Mouse (Mus musculus) left cerebral cortex, postnatal 25 days (tissue): ENCODE data around the gene Tifab. TPM values are rescaled to one million over a fixed set of nuclear protein-coding genes. Genes with fewer than 3 reads are reported as not detected.
"Not testable (repeated sequence)": the region's sequence is repeated elsewhere in the genome, so short reads cannot be mapped to it uniquely, and the experiment has no call there.

Source experiments
- DNase-seq, 2 experiments: peaks; one replicate each; pipeline ENCODE4 v3.0.0; 2022; ENCODE audit warnings: low spot score in 2 of 2, mixed read lengths in 1 of 2
- intact Hi-C: fragments of 180-260 bp; cut with DNase I; formaldehyde crosslinking; loops from one replicate; pipeline ENCODE4 v1.15.1; 2025
- total RNA-seq, 2 experiments: library from RNA; stranded (reverse); gene quantifications; 2 replicates each; pipeline ENCODE4 v1.2.3; 2021

Tifab gene
- total RNA-seq, result 1 to 10 TPM; 1.5 to 2.3 TPM

- intact Hi-C loops, result no loop called here
- no peak for DNase-seq
These were observed at the start of gene Tifab for GRCm38 (mm10) chr13:56178416-56179035. TSS of gene Tifab (minus strand) at chr13:56178885.

- intact Hi-C loops, result no loop called here
- peak; percentile 33 to 62 for DNase-seq
These were observed 47.7 kb upstream of the Tifab start for GRCm38 (mm10) chr13:56226175-56226954.

DNA sequence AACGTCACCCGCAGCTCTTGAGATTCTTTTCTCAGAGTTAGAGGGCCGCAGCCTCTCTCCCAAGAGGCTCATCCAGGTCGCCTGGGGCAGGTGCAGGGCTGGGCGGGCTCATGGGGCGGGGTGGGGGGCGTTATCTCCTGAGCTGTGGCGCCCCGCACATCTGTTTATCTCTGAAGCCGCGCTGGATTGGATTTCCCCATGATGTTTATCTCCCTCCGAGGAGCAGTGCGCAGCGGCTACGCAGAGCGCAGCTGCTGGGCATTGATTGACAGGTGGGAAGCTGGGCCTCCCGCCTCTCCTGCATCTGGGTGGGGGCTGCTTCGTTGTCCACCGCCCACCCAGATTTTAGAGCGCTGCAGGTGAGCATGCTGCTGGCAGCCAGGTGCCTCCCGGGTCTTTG lies 44.9 kb upstream of the Tifab start:
- intact Hi-C loops, result no loop called here
- DNase-seq, result no peak

- intact Hi-C loops, result no loop called here
- DNase-seq, result no peak
These were observed 44.2 kb upstream of the Tifab start for GRCm38 (mm10) chr13:56222849-56223246.

DNA sequence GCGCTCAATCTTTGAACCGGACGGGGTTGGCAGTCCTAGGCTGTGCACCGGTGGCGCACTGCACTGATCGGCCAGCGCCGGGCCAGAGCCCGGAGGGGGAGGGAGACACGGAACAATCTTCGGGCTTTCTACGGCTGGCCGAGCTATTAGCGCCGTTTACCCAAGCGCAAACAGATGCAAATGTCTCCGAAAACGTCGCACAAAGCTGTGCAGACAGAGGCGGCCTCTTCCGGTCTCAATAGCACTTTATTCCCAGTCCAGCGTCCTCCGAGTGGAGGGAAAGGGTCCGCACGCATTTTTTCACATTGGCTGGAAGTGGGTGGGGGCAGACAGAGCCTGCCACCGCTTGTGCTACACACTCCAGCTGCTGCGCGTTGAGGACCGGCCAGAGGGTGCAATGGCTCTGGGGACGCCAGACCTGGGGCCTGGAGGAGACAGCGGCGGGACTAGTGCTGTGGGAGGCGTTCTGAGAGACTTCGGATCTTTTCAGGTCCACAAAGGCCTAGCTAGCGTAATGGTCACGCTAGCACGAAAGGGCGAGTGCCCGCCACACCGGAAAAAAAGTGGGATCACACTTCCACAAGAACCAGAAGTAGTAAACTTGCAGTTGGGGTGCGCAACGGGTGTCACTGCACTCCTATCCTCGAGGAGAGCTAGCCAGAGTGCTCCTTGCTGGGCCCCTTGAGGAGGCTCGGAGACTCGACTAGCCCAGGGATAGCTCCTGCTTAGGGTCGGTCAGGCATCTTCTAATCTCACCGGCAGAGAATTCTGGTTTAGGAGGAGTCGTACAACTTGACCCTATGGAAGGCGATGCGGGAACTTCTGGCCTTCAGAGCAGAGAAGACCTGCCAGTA lies 43.5 kb upstream of the Tifab start:
- intact Hi-C loops, result no loop called here
- DNase-seq, result peak; percentile 30 to 44

- intact Hi-C loops, result no loop called here
- DNase-seq, result peak; percentile 17 to 32
These were observed 42.6 kb upstream of the Tifab start for GRCm38 (mm10) chr13:56221129-56221910.

DNA sequence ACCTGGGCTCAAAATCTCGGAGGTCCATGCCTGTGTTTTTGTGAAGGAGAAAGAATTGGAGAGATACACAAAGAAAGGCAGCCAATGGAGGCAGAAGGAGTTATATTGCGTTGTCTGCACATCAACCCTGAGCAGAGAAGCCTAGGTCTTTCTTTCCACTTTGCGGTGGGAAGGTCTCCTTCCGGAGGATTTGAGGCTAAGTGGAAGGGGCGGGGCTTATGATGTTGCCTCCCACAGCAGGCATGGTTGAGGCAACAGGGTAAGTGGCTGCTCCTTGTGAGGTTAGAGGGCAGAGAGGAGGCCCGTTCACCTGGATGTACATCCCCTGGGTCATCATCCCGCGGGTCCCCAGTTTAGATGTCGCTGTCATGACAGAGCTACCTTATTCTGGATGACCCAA lies 40.6 kb upstream of the Tifab start:
- DNase-seq, result no peak

DNA sequence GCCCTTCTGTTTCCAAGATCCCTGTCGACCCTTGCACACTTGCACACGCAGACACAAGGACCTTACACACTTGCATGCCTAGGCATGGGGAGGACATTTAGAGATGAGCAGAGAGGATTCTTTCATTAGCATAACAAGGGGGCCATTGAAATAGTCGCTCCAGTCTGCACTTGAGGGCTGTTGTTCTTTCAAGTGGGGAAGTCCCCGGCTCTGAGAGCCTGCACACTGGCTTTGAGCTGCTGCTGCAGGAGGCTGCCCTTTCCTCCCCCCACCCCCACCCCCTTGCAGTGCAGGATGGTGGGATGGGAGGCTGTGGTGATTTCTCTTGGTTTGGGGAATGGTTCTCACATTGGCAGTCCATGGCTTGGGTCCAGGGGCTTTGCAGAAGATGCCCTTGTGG lies 37.4 kb upstream of the Tifab start:
- no peak for DNase-seq
- intact Hi-C loops, result no loop called here

More for the DNA sequence above, 40.6 kb upstream of the Tifab start:
- intact Hi-C loops, result no loop called here

- no peak for DNase-seq
- intact Hi-C loops, result no loop called here
These were observed 35.9 kb upstream of the Tifab start for GRCm38 (mm10) chr13:56214633-56215032.

GRCm38 (mm10) chr13:56209067-56209411 lies 30.4 kb upstream of the Tifab start:
- intact Hi-C loops, result no loop called here
- no peak for DNase-seq

DNA sequence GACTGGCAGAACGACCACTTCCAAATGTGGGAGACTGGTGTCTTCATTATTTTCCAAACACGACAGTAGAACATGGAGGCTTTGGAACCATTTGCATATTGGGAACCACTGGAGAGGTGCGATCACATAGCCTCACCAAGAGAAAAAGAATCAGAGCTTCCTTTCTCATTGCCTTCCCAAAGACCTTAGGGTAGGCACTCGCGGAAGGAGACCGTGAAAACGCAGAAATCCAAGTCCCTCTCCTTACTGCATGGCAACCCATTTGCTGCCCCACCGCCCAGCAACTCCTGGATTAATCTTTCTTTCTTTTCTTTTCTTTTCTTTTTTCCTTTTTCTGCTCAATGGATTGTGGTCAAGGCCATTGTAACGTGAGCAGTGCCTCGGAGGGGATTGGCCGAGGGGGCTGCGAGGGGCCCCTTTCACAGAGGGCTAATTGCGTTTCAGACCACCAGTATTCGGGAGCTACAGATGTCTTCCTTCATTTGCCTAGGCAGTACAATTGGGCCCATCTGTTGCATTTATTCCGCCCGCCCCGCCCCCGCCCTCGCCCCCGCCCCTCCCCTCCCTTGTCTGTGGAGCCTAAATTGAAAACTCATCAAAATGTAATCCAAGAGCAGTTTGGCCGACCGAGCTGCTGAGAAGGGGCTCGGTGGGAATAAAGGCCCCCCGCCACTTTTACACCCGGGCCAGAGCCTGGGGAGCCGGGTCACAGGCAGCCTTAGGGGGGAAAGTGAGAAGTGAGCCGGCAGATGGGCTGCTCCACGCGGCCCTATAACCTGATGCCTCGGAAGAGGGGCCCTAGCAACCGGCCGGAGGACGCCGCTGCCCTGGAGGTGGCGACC lies 29.8 kb upstream of the Tifab start:
- intact Hi-C loops, result no loop called here
- no peak for DNase-seq

- intact Hi-C loops, result no loop called here
- DNase-seq, result no peak
These were observed 20.8 kb upstream of the Tifab start for GRCm38 (mm10) chr13:56199506-56199905.

DNA sequence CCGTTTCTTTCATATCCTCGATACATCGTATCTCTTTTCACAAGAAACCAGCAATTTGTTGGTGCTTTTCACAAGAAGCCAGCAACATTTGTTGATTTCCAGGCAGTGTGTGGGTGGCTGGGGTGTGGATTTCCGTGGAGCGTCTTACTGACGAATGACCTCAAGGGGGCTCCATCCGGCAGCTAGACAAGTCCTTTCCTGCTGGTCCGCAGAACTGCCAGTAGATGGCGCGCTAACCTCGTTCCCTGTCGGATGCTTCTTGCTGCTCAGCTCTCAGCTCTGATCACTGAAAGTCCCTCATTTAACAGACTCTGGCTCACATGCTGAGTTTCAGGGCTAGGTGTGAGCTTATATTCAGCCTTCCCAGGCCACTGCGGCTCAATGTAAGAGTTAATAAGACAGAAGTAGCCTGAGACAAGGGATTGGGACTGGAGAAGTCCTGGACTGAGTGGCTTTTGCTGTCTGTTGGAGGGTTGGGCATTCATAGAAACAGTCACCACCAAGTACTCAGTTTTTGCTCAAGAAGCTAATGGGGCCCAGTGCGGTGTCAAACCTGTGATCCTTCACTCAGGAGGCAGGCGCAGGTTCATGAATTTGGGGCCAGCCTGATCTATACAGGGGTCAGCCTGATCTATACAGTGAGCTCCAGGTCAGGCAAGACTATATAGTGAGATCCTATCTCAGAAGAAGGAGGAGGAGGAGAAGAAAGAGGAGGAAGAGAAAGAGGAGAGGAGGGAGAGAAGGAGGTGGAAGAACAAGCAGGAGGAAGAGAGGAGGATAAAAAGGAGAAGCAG lies 19.0 kb upstream of the Tifab start:
- intact Hi-C loops, result loop anchor here (1.0 to 2.0 kb wide), 2 partner anchors 69 to 225 kb away; no protein-coding TSS in a partner anchor
- peak; percentile 87 to 94 for DNase-seq

GRCm38 (mm10) chr13:56197031-56197430 lies 18.3 kb upstream of the Tifab start:
- peak in 1 of 2 experiments; percentile 29 for DNase-seq
- intact Hi-C loops, result loop anchor here (1.0 to 2.0 kb wide), 2 partner anchors 69 to 226 kb away; no protein-coding TSS in a partner anchor

- DNase-seq, result not testable (repeated sequence)
- intact Hi-C loops, result loop anchor here (2.0 kb wide), 1 partner anchor 227 kb away; no protein-coding TSS in a partner anchor
These were observed 17.1 kb upstream of the Tifab start for GRCm38 (mm10) chr13:56195824-56196223.

DNA sequence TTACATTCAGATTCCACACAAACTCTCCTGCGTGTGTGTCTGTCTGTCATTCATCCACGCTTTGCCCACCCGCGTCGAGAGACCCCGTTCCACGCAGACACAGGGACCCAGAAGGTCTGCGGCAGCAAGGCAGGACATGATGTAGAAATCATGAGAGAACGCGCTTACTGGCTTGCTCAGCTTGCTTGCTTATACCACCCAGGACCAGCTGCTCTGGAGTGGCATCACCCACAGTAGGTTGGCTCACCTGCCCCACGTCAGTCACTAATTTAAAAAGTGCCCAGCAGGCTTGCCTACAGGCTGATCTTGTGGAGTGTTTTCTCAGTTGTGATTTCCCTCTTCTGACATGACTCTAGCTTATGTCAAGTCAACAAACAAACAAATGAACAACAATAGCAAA lies 15.5 kb upstream of the Tifab start:
- DNase-seq, intact Hi-C loops: not testable (repeated sequence)

- intact Hi-C loops, result no loop called here
- DNase-seq, result peak in 1 of 2 experiments; percentile 17
These were observed 12.5 kb upstream of the Tifab start for GRCm38 (mm10) chr13:56191225-56191624.

- intact Hi-C loops, result no loop called here
- DNase-seq, result no peak
These were observed 11.0 kb upstream of the Tifab start for GRCm38 (mm10) chr13:56189688-56190087.
